Mouse (Mus musculus) myocyte (in vitro differentiated cells): ENCODE results near the gene Inka2. TPM values are rescaled to one million over a fixed set of nuclear protein-coding genes. Genes with fewer than 3 reads are reported as not detected.

Experiments
- H3K27me3 ChIP-seq: one replicate; pipeline ENCODE4 v1.6.1; 2011; ENCODE audit not compliant: control insufficient read depth, insufficient read depth, insufficient read length
- H3K36me3 ChIP-seq: one replicate; pipeline ENCODE4 v1.6.1; 2011; ENCODE audit not compliant: control insufficient read depth, insufficient read depth
- H3K4me2 ChIP-seq: one replicate; pipeline ENCODE4 v1.6.1; 2011; ENCODE audit warnings: low read depth, control low read depth
- H3K4me3 ChIP-seq: one replicate; pipeline ENCODE4 v1.5.1; 2011; ENCODE audit warnings: mild to moderate bottlenecking, control low read depth, moderate library complexity
- H3K79me2 ChIP-seq: one replicate; pipeline ENCODE4 v1.6.1; 2011; ENCODE audit not compliant: control insufficient read depth, insufficient read depth
- H3ac ChIP-seq: one replicate; pipeline ENCODE4 v1.6.1; 2011; ENCODE audit not compliant: control insufficient read depth, insufficient read length
- CEBPB ChIP-seq: IDR thresholded peaks from 2 replicates; pipeline ENCODE4 v1.6.1; 2011; ENCODE audit warnings: mild to moderate bottlenecking, moderate library complexity; ENCODE audit not compliant: poor library complexity, insufficient read depth, severe bottlenecking
- E2F4 ChIP-seq: IDR thresholded peaks from one replicate; pipeline ENCODE4 v1.6.1; 2011; ENCODE audit warnings: mild to moderate bottlenecking, control low read depth, moderate library complexity; ENCODE audit not compliant: insufficient read depth
- MAX ChIP-seq: IDR thresholded peaks from one replicate; pipeline ENCODE4 v1.6.1; 2011; ENCODE audit warnings: low read depth, mild to moderate bottlenecking, control low read depth
- MYOD1 ChIP-seq, 3 experiments: IDR thresholded peaks; one replicate each; pipeline ENCODE4 v1.6.1; 2011; ENCODE audit warnings: control low read depth in 2 of 3, low read depth in 2 of 3, mild to moderate bottlenecking in 2 of 3, moderate library complexity in 1 of 3; ENCODE audit not compliant: insufficient read length in 2 of 3, control insufficient read depth in 1 of 3
- MYOG ChIP-seq, 3 experiments: IDR thresholded peaks; one replicate each; pipeline ENCODE4 v1.6.1; 2011; ENCODE audit warnings: control low read depth in 2 of 3, low read depth in 2 of 3, mild to moderate bottlenecking in 2 of 3; ENCODE audit not compliant: insufficient read length in 2 of 3, control insufficient read depth in 1 of 3, insufficient read depth in 1 of 3
- POLR2A ChIP-seq: IDR thresholded peaks from one replicate; pipeline ENCODE4 v1.6.1; 2011; ENCODE audit warnings: low read depth, mild to moderate bottlenecking, control low read depth, moderate library complexity; ENCODE audit not compliant: insufficient read length
- POLR2AphosphoS2 ChIP-seq: IDR thresholded peaks from one replicate; pipeline ENCODE4 v1.6.1; 2011; ENCODE audit warnings: low read depth, control low read depth; ENCODE audit not compliant: insufficient read length
- REST ChIP-seq: IDR thresholded peaks from one replicate; pipeline ENCODE4 v1.6.1; 2011; ENCODE audit warnings: mild to moderate bottlenecking, control low read depth, moderate library complexity; ENCODE audit not compliant: insufficient read depth, insufficient read length
- SRF ChIP-seq: IDR thresholded peaks from one replicate; pipeline ENCODE4 v1.6.1; 2011; ENCODE audit warnings: low read depth; ENCODE audit not compliant: control insufficient read depth, insufficient read length
- TCF12 ChIP-seq: IDR thresholded peaks from one replicate; pipeline ENCODE4 v1.6.1; 2011; ENCODE audit warnings: mild to moderate bottlenecking, control low read depth; ENCODE audit not compliant: poor library complexity, insufficient read depth, severe bottlenecking
- TCF3 ChIP-seq: IDR thresholded peaks from one replicate; pipeline ENCODE4 v1.6.1; 2011; ENCODE audit warnings: low read depth, control low read depth; ENCODE audit not compliant: insufficient read length
- USF1 ChIP-seq: IDR thresholded peaks from one replicate; pipeline ENCODE4 v1.6.1; 2011; ENCODE audit warnings: low read depth, mild to moderate bottlenecking, control low read depth, moderate library complexity
- polyA plus RNA-seq: library from polyadenylated mRNA; unstranded; fragments of >200 nt; fragmentation: generic; extraction: Trizol; gene quantifications from one replicate; pipeline ENCODE4 v1.2.1, GENCODE M21; 2012; ENCODE audit warnings: missing spikeins

The Inka2 gene
- polyA plus RNA-seq, 1 experiment: 5.1 TPM

GRCm38 (mm10) chr3:105706366-105707020 lies 2.1 kb downstream of the Inka2 start:
- H3ac ChIP-seq: no peak overlapping the region

GRCm38 (mm10) chr3:105707590-105707989 lies 3.2 kb downstream of the Inka2 start:
- Histone ChIP-seq H3K4me3 (no peak overlapping the region), H3K36me3 (no peaks in the 10 kb centered on the region), H3K4me2 (peak overlapping the region; percentile 12), H3K79me2 (peaks cover 21% of the 10 kb centered on the region), H3ac (no peak overlapping the region), H3K27me3 (no peaks in the 10 kb centered on the region)
- TF ChIP-seq SRF (no peak), MYOG (IDR thresholded peaks at IDR 0.05; ENCODE audit: control insufficient read depth in 1 of 3, insufficient read depth in 1 of 3, insufficient read length in 2 of 3, low read depth in 2 of 3) (peak in 1 of 3 experiments; percentile 19)

More at GRCm38 (mm10) chr3:105706366-105707020, 2.1 kb downstream of the Inka2 start:
- Histone ChIP-seq H3K4me2 (peak overlapping the region; percentile 96), H3K4me3 (peak overlapping the region; percentile 77), H3K79me2 (peaks cover 21% of the 10 kb centered on the region), H3K36me3 (no peaks in the 10 kb centered on the region), H3K27me3 (no peaks in the 10 kb centered on the region)
- TF ChIP-seq POLR2AphosphoS2: no peak
- TF ChIP-seq CEBPB: no peak
- TF ChIP-seq MAX: no peak

- TF ChIP-seq REST (no peak), TCF3 (no peak), MYOD1 (IDR thresholded peaks at IDR 0.05; ENCODE audit: control insufficient read depth in 1 of 3, insufficient read length in 2 of 3, low read depth in 2 of 3) (peak; percentile 2 to 81 (median 80)), USF1 (no peak), MYOG (IDR thresholded peaks at IDR 0.05; ENCODE audit: control insufficient read depth in 1 of 3, insufficient read depth in 1 of 3, insufficient read length in 2 of 3, low read depth in 2 of 3) (peak in 1 of 3 experiments; percentile 64), E2F4 (no peak), MAX (no peak), SRF (no peak), POLR2AphosphoS2 (peak; percentile 23), POLR2A (no peak), TCF12 (no peak), CEBPB (no peak)
Measured at GRCm38 (mm10) chr3:105710246-105710645, 5.8 kb downstream of the Inka2 start.

GRCm38 (mm10) chr3:105711741-105712140 lies 7.3 kb downstream of the Inka2 start:
- H3K4me2 ChIP-seq: no peak overlapping the region
- no peaks in the 10 kb centered on the region for H3K36me3 ChIP-seq
- TF ChIP-seq MAX (no peak), REST (no peak), USF1 (no peak), TCF12 (no peak)
- H3K79me2 ChIP-seq: peaks cover 6% of the 10 kb centered on the region
- no peaks in the 10 kb centered on the region for H3K27me3 ChIP-seq
- H3ac ChIP-seq: no peak overlapping the region
- no peak overlapping the region for H3K4me3 ChIP-seq

More at GRCm38 (mm10) chr3:105710246-105710645, 5.8 kb downstream of the Inka2 start:
- Histone ChIP-seq H3K36me3 (no peaks in the 10 kb centered on the region), H3K4me3 (no peak overlapping the region), H3K4me2 (peak overlapping the region; percentile 52), H3K27me3 (no peaks in the 10 kb centered on the region), H3ac (no peak overlapping the region), H3K79me2 (peaks cover 21% of the 10 kb centered on the region)

GRCm38 (mm10) chr3:105712827-105713226 lies 8.4 kb downstream of the Inka2 start:
- H3K27me3 ChIP-seq: no peaks in the 10 kb centered on the region
- H3K79me2 ChIP-seq: no peaks in the 10 kb centered on the region
- no peak overlapping the region for H3ac ChIP-seq
- no peak overlapping the region for H3K4me2 ChIP-seq
- H3K4me3 ChIP-seq: no peak overlapping the region
- H3K36me3 ChIP-seq: no peaks in the 10 kb centered on the region
- TF ChIP-seq USF1: no peak
